In genomic region chr13:45879746-45880542, GRCm38 (mm10) we compare ENCODE assay signal across 14 mouse cellular contexts.
DNase-seq lines count a peak whose midpoint lies in the region; ATAC-seq lines count a peak whose summit lies in the region.
"Had no signal": no experiment of that assay in that cellular context is flagged by ENCODE, and none has a peak within 500 bp of the region (broad histone marks: within the 10 kb centered on the region; RNA-seq: fewer than 3 reads in every experiment).

No protein-coding gene starts in this region.

- no peaks in the 10 kb centered on the region for H3K4me1 ChIP-seq in kidney, embryonic 14.5 days (ENCODE audit: control insufficient read depth, insufficient read depth, low read length)
- H3K4me1 ChIP-seq in midbrain, embryonic 13.5 days (replicated peaks), result peaks cover 27% of the 10 kb centered on the region
- H3K4me1 ChIP-seq in midbrain, embryonic 15.5 days, result peaks cover 13% of the 10 kb centered on the region
- peaks cover 10% of the 10 kb centered on the region for H3K4me1 ChIP-seq in stomach, embryonic 16.5 days (ENCODE audit: control insufficient read depth, insufficient read depth, low read length)

- WGBS in kidney, embryonic 14.5 days, result 87% methylated on average over 14 of the region's 14 CpGs
- 42% methylated on average over 14 of the region's 14 CpGs for WGBS in midbrain, embryonic 13.5 days
- WGBS in midbrain, embryonic 15.5 days, result 36% methylated on average over 14 of the region's 14 CpGs
- WGBS in stomach, embryonic 16.5 days, result 68% methylated on average over 14 of the region's 14 CpGs

- H3K27me3 ChIP-seq in kidney, embryonic 14.5 days (ENCODE audit: control insufficient read depth, insufficient read depth, low read length), result no peaks in the 10 kb centered on the region
- H3K27me3 ChIP-seq in midbrain, embryonic 13.5 days, result peaks cover 12% of the 10 kb centered on the region; the same call in 1 of the 2 replicates
- H3K27me3 ChIP-seq in midbrain, embryonic 15.5 days (replicated peaks), result no peaks in the 10 kb centered on the region
- H3K27me3 ChIP-seq in stomach, embryonic 16.5 days (ENCODE audit: control insufficient read depth, insufficient read depth, low read length), result no peaks in the 10 kb centered on the region
- H3K27me3 ChIP-seq: liver, embryonic 13.5 days had no signal

- no peak overlapping the region for H3K4me3 ChIP-seq in kidney, embryonic 14.5 days (ENCODE audit: low read length)
- no peak overlapping the region for H3K4me3 ChIP-seq in midbrain, embryonic 13.5 days (replicated peaks)
- no peak overlapping the region for H3K4me3 ChIP-seq in midbrain, embryonic 15.5 days
- no peak overlapping the region for H3K4me3 ChIP-seq in stomach, embryonic 16.5 days (replicated peaks; ENCODE audit: low read length)
- H3K4me3 ChIP-seq: forebrain, embryonic 10.5 days; liver, embryonic 13.5 days had no signal

- no peak overlapping the region for H3K9ac ChIP-seq in kidney, embryonic 14.5 days (ENCODE audit: low read depth, low read length)
- H3K9ac ChIP-seq in midbrain, embryonic 13.5 days (replicated peaks), result no peak overlapping the region
- no peak overlapping the region for H3K9ac ChIP-seq in midbrain, embryonic 15.5 days
- H3K9ac ChIP-seq in stomach, embryonic 16.5 days (ENCODE audit: low read length), result no peak overlapping the region
- H3K9ac ChIP-seq: liver, embryonic 13.5 days had no signal

- no peaks in the 10 kb centered on the region; the same call in 1 of the 2 replicates for H3K36me3 ChIP-seq in kidney, embryonic 14.5 days (ENCODE audit: control insufficient read depth, insufficient read depth, low read length)
- H3K36me3 ChIP-seq in midbrain, embryonic 13.5 days, result no peaks in the 10 kb centered on the region
- no peaks in the 10 kb centered on the region for H3K36me3 ChIP-seq in midbrain, embryonic 15.5 days (replicated peaks)
- no peaks in the 10 kb centered on the region for H3K36me3 ChIP-seq in stomach, embryonic 16.5 days (ENCODE audit: control insufficient read depth, insufficient read depth, low read length)
- H3K36me3 ChIP-seq: forebrain, embryonic 10.5 days; liver, embryonic 13.5 days had no signal

- peak; percentile 28 for DNase-seq in kidney, adult 9 months
- peak; percentile 64 for DNase-seq in kidney, postnatal 14 days
- no peak for DNase-seq in adrenal gland, postnatal 36 days
- DNase-seq: cerebellum, adult 18-20 months; embryo, embryonic 11 days; heart, adult 18-20 months; liver, embryonic 13.5 days; thymus, postnatal 4 days had no signal

- ATAC-seq in kidney, embryonic 14.5 days (ENCODE audit: low FRiP score, low TSS enrichment), result no peak
- peak; percentile 43; the same call in 1 of the 2 replicates for ATAC-seq in midbrain, embryonic 13.5 days
- no peak for ATAC-seq in midbrain, embryonic 15.5 days (replicated peaks)
- peak; percentile 33; the same call in 1 of the 2 replicates for ATAC-seq in stomach, embryonic 16.5 days (ENCODE audit: insufficient read depth, low FRiP score)

- no peak overlapping the region for H3K27ac ChIP-seq in kidney, embryonic 14.5 days (ENCODE audit: low read depth, low read length)
- H3K27ac ChIP-seq in midbrain, embryonic 13.5 days, result no peak overlapping the region
- no peak overlapping the region for H3K27ac ChIP-seq in midbrain, embryonic 15.5 days
- H3K27ac ChIP-seq in stomach, embryonic 16.5 days (ENCODE audit: low read length), result peak overlapping the region; percentile 41; the same call in 1 of the 2 replicates
- H3K27ac ChIP-seq: forebrain, embryonic 10.5 days; liver, embryonic 13.5 days; macrophage had no signal

- no peaks in the 10 kb centered on the region for H3K9me3 ChIP-seq in kidney, embryonic 14.5 days (ENCODE audit: control insufficient read depth, low read length)
- no peaks in the 10 kb centered on the region for H3K9me3 ChIP-seq in midbrain, embryonic 13.5 days
- no peaks in the 10 kb centered on the region for H3K9me3 ChIP-seq in midbrain, embryonic 15.5 days
- H3K9me3 ChIP-seq in stomach, embryonic 16.5 days (replicated peaks; ENCODE audit: control insufficient read depth, low read length), result no peaks in the 10 kb centered on the region
- H3K9me3 ChIP-seq: forebrain, embryonic 10.5 days; liver, embryonic 13.5 days had no signal

- H3K4me2 ChIP-seq in kidney, embryonic 14.5 days (replicated peaks; ENCODE audit: low read depth, low read length), result no peak overlapping the region
- H3K4me2 ChIP-seq in midbrain, embryonic 13.5 days (replicated peaks), result no peak overlapping the region
- H3K4me2 ChIP-seq in midbrain, embryonic 15.5 days, result no peak overlapping the region; the same call in 1 of the 2 replicates
- no peak overlapping the region for H3K4me2 ChIP-seq in stomach, embryonic 16.5 days (ENCODE audit: low read depth, low read length)
- H3K4me2 ChIP-seq: liver, embryonic 13.5 days had no signal

Comparison
In these comparisons a context has a peak if more than half of its experiments do, and no peak if none do; other contexts are left out.
1. ATAC-seq: peak in midbrain, embryonic 13.5 days (single experiment) and stomach, embryonic 16.5 days (single experiment); none in kidney, embryonic 14.5 days (single experiment) and midbrain, embryonic 15.5 days (single experiment).
2. DNase-seq: peak in kidney, adult 9 months (single experiment) and kidney, postnatal 14 days (single experiment); none in adrenal gland, postnatal 36 days (0 of 2).